In the genomic region with DNA sequence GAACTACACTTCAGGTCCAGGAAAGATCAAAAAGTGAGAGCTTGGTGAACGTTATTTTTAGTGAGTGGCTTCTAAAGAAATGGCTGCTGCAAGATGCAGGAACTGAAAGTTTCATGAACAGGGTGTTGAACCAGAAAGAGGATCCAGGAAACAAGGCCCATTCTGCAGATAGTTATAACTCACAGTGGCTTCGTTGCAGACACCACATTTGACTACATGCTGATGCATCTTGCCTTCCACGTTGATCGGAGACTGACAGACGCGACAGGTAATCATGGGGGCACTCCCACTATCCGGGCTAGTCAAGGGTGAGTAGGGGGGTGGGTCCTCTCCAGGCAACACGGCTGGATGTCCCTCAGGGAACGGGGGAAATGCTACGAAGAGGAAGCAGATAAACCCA, we compare ENCODE assay signal across 8 mouse cellular contexts. TPM values are rescaled to one million over a fixed set of nuclear protein-coding genes. Genes with fewer than 3 reads are reported as not detected.
A peak's percentile ranks its signal among the peaks of the same experiment; 100 is the strongest.
DNase-seq lines count a peak whose midpoint lies in the region; ATAC-seq and TF ChIP-seq lines count a peak whose summit lies in the region.

No protein-coding gene starts in this region.

- H3K9me3 ChIP-seq in hindbrain, embryonic 13.5 days: no peaks in the 10 kb centered on the region
- H3K9me3 ChIP-seq in megakaryocyte, embryonic 14.5 days: no peaks in the 10 kb centered on the region

- no peak for TF ChIP-seq POLR2A in kidney, adult 2 months (IDR thresholded peaks at IDR 0.05; ENCODE audit: low read depth, low read length)

- peak overlapping the region; percentile 99 for H3K9ac ChIP-seq in hindbrain, embryonic 13.5 days

- ATAC-seq in hindbrain, embryonic 13.5 days (ENCODE audit: low FRiP score): no peak

- peak overlapping the region; percentile 78; the same call in 1 of the 2 replicates for H3K27ac ChIP-seq in kidney, adult 2 months (ENCODE audit: insufficient read depth, low read depth, low read length)
- peak overlapping the region; percentile 66 for H3K27ac ChIP-seq in brown adipose tissue, adult 24 weeks (replicated peaks; ENCODE audit: low read depth, low read length)
- peak overlapping the region; percentile 91 for H3K27ac ChIP-seq in hindbrain, embryonic 13.5 days

- peaks cover 11% of the 10 kb centered on the region; the same call in 1 of the 2 replicates for H3K4me1 ChIP-seq in kidney, adult 2 months (ENCODE audit: control insufficient read depth, insufficient read depth, low read length)
- no peaks in the 10 kb centered on the region for H3K4me1 ChIP-seq in brown adipose tissue, adult 24 weeks (ENCODE audit: control insufficient read depth, insufficient read depth, insufficient read length, low read length)
- H3K4me1 ChIP-seq in hindbrain, embryonic 13.5 days (replicated peaks): peaks cover 50% of the 10 kb centered on the region
- H3K4me1 ChIP-seq in megakaryocyte, embryonic 14.5 days: peaks cover 59% of the 10 kb centered on the region

- no peaks in the 10 kb centered on the region for H3K27me3 ChIP-seq in kidney, adult 2 months (replicated peaks; ENCODE audit: control insufficient read depth, insufficient read depth, low read length)
- H3K27me3 ChIP-seq in hindbrain, embryonic 13.5 days: no peaks in the 10 kb centered on the region
- no peaks in the 10 kb centered on the region for H3K27me3 ChIP-seq in megakaryocyte, embryonic 14.5 days (replicated peaks)

- no peak for TF ChIP-seq CTCF in kidney, adult 2 months (conservative IDR thresholded peaks at IDR 0.05; ENCODE audit: insufficient read depth, insufficient read length, low read depth, low read length)

- H3K36me3 ChIP-seq in kidney, adult 2 months (ENCODE audit: control insufficient read depth, insufficient read depth, low read length): no peaks in the 10 kb centered on the region; the same call in 1 of the 2 replicates
- H3K36me3 ChIP-seq in hindbrain, embryonic 13.5 days: peaks cover 33% of the 10 kb centered on the region
- peaks cover 39% of the 10 kb centered on the region for H3K36me3 ChIP-seq in megakaryocyte, embryonic 14.5 days (replicated peaks; ENCODE audit: low read length)

- peak; percentile 23 for DNase-seq in kidney, adult 2 months
- no peak for DNase-seq in kidney, adult 8-10 months
- DNase-seq in layer of hippocampus, postnatal 10 days (ENCODE audit: low spot score in 2 of 2): no peak
- DNase-seq in frontal cortex, adult 2 months (ENCODE audit: extremely low spot score in 1 of 2, low spot score in 1 of 2): no peak
- DNase-seq in left cerebral cortex, postnatal 10 days (ENCODE audit: extremely low spot score in 1 of 2, low spot score in 2 of 2): no peak

- peak overlapping the region; percentile 75 for H3K4me3 ChIP-seq in kidney, adult 2 months (ENCODE audit: insufficient read depth, low read depth, low read length)
- peak overlapping the region; percentile 80 for H3K4me3 ChIP-seq in brown adipose tissue, adult 24 weeks (ENCODE audit: insufficient read depth, low read depth, low read length)
- peak overlapping the region; percentile 93 for H3K4me3 ChIP-seq in hindbrain, embryonic 13.5 days
- peak overlapping the region; percentile 98 for H3K4me3 ChIP-seq in megakaryocyte, embryonic 14.5 days (replicated peaks)

- peak overlapping the region; percentile 92 for H3K4me2 ChIP-seq in hindbrain, embryonic 13.5 days

- intact Hi-C loops in left cerebral cortex, postnatal 10 days (cut with DNase I): loop anchor here (5.0 kb wide), 2 partner anchors 103 to 137 kb away; no protein-coding TSS in a partner anchor

- WGBS in kidney, adult 2 months: 7% methylated on average over 10 of the region's 10 CpGs
- 18% methylated on average over 10 of the region's 10 CpGs for WGBS in hindbrain, embryonic 13.5 days

RNA-seq across cellular contexts. Expression of a gene that starts 0.7 kb away (rescaled TPM):
- polyA plus RNA-seq in kidney, adult 2 months (2012; rRNA removed): 68.1 and 79.3 TPM in 2 replicates
- polyA plus RNA-seq in brown adipose tissue, adult 24 weeks (2012; ENCODE audit: insufficient read depth, insufficient read length, missing spikeins): 44.2 and 46.1 TPM in 2 replicates
- 79.0 and 87.9 TPM in 2 replicates for polyA plus RNA-seq in hindbrain, embryonic 13.5 days (2015; fragmentation: Nextera tagmentation; extraction: Ambion mirVana)
- 82.0 and 93.0 TPM in 2 replicates for polyA plus RNA-seq in megakaryocyte, embryonic 14.5 days (2012; ENCODE audit: insufficient read depth, low replicate concordance)
- 10 to 100 TPM; 72.7 to 85.3 TPM for total RNA-seq in layer of hippocampus, postnatal 10 days (2021)
- polyA plus RNA-seq in frontal cortex, adult 2 months (2012; rRNA removed): 156 and 184 TPM in 2 replicates
- 10 to 100 TPM; 79.6 to 89.0 TPM for total RNA-seq in left cerebral cortex, postnatal 10 days (2021)

RNA-seq across cellular contexts. Expression of a gene that starts 0.9 kb away (rescaled TPM):
- 79.2 and 91.3 TPM in 2 replicates for polyA plus RNA-seq in kidney, adult 2 months (2012; rRNA removed)
- polyA plus RNA-seq in brown adipose tissue, adult 24 weeks (2012; ENCODE audit: insufficient read depth, insufficient read length, missing spikeins): 84.3 and 92.4 TPM in 2 replicates
- polyA plus RNA-seq in hindbrain, embryonic 13.5 days (2015; fragmentation: Nextera tagmentation; extraction: Ambion mirVana): 24.9 and 27.0 TPM in 2 replicates
- 1.4 TPM in 1 of 2 replicates, not detected in the other for polyA plus RNA-seq in megakaryocyte, embryonic 14.5 days (2012; ENCODE audit: insufficient read depth, low replicate concordance)
- 10 to 100 TPM; 17.1 to 21.5 TPM for total RNA-seq in layer of hippocampus, postnatal 10 days (2021)
- polyA plus RNA-seq in frontal cortex, adult 2 months (2012; rRNA removed): 27.2 and 30.1 TPM in 2 replicates
- total RNA-seq in left cerebral cortex, postnatal 10 days (2021): 10 to 100 TPM; 11.0 to 15.6 TPM

RNA-seq across cellular contexts. Expression of a gene that starts 5.2 kb away (rescaled TPM):
- polyA plus RNA-seq in kidney, adult 2 months (2012; rRNA removed): 24.0 and 31.3 TPM in 2 replicates
- polyA plus RNA-seq in brown adipose tissue, adult 24 weeks (2012; ENCODE audit: insufficient read depth, insufficient read length, missing spikeins): 31.0 and 35.3 TPM in 2 replicates
- polyA plus RNA-seq in hindbrain, embryonic 13.5 days (2015; fragmentation: Nextera tagmentation; extraction: Ambion mirVana): 225 and 228 TPM in 2 replicates
- polyA plus RNA-seq in megakaryocyte, embryonic 14.5 days (2012; ENCODE audit: insufficient read depth, low replicate concordance): 13.9 and 87.6 TPM in 2 replicates
- total RNA-seq in layer of hippocampus, postnatal 10 days (2021): 10 to 100 TPM; 71.7 to 78.2 TPM
- polyA plus RNA-seq in frontal cortex, adult 2 months (2012; rRNA removed): 60.2 and 60.5 TPM in 2 replicates
- 10 to 100 TPM; 65.8 to 66.3 TPM for total RNA-seq in left cerebral cortex, postnatal 10 days (2021)

RNA-seq across cellular contexts. Expression of a gene that starts 5.3 kb away (rescaled TPM):
- 54.6 and 77.8 TPM in 2 replicates for polyA plus RNA-seq in kidney, adult 2 months (2012; rRNA removed)
- 59.2 and 66.9 TPM in 2 replicates for polyA plus RNA-seq in brown adipose tissue, adult 24 weeks (2012; ENCODE audit: insufficient read depth, insufficient read length, missing spikeins)
- 116 and 119 TPM in 2 replicates for polyA plus RNA-seq in hindbrain, embryonic 13.5 days (2015; fragmentation: Nextera tagmentation; extraction: Ambion mirVana)
- 14.5 and 15.9 TPM in 2 replicates for polyA plus RNA-seq in megakaryocyte, embryonic 14.5 days (2012; ENCODE audit: insufficient read depth, low replicate concordance)
- 10 to 100 TPM; 33.9 to 40.2 TPM for total RNA-seq in layer of hippocampus, postnatal 10 days (2021)
- 66.7 and 70.0 TPM in 2 replicates for polyA plus RNA-seq in frontal cortex, adult 2 months (2012; rRNA removed)
- 10 to 100 TPM; 29.9 to 34.2 TPM for total RNA-seq in left cerebral cortex, postnatal 10 days (2021)

RNA-seq across cellular contexts. Expression of a gene that starts 14.4 kb away (rescaled TPM):
- polyA plus RNA-seq in kidney, adult 2 months (2012; rRNA removed): 42.3 and 52.8 TPM in 2 replicates
- 11.9 and 19.3 TPM in 2 replicates for polyA plus RNA-seq in brown adipose tissue, adult 24 weeks (2012; ENCODE audit: insufficient read depth, insufficient read length, missing spikeins)
- not detected in 2 replicates for polyA plus RNA-seq in hindbrain, embryonic 13.5 days (2015; fragmentation: Nextera tagmentation; extraction: Ambion mirVana)
- polyA plus RNA-seq in megakaryocyte, embryonic 14.5 days (2012; ENCODE audit: insufficient read depth, low replicate concordance): 1.00 TPM in 1 of 2 replicates, not detected in the other
- total RNA-seq in layer of hippocampus, postnatal 10 days (2021): 10 to 100 TPM in 1 of 2 experiments, 1 to 10 TPM in 1; 9.2 to 11.1 TPM
- 25.7 and 37.9 TPM in 2 replicates for polyA plus RNA-seq in frontal cortex, adult 2 months (2012; rRNA removed)
- 10 to 100 TPM in 1 of 2 experiments, 1 to 10 TPM in 1; 6.5 to 13.7 TPM for total RNA-seq in left cerebral cortex, postnatal 10 days (2021)

Comparison
In these comparisons a context has a peak if more than half of its experiments do, and no peak if none do; other contexts are left out.
1. RNA of a gene that starts 0.9 kb away (polyA plus RNA-seq): 84.3 to 92.4 TPM in brown adipose tissue, adult 24 weeks, 79.2 to 91.3 TPM in kidney, adult 2 months, 27.2 to 30.1 TPM in frontal cortex, adult 2 months and 24.9 to 27.0 TPM in hindbrain, embryonic 13.5 days; 1.4 TPM in megakaryocyte, embryonic 14.5 days; every median in the first group is over 10 times any median in the second.
2. Peak in every context shown above with its lines, with median percentiles within 50 percentile points of each other: H3K27ac ChIP-seq and H3K4me3 ChIP-seq.